Mouse (Mus musculus) ES-Bruce4 (cell line): ENCODE results near the gene AC161166.1. TPM values are rescaled to one million over a fixed set of nuclear protein-coding genes. Genes with fewer than 3 reads are reported as not detected.

ENCODE experiments used
- H3K27ac ChIP-seq: 2 replicates; pipeline ENCODE4 v1.5.1; 2012; ENCODE audit warnings: low read length, inconsistent platforms; ENCODE audit not compliant: insufficient read depth
- H3K27me3 ChIP-seq: 2 replicates; pipeline ENCODE4 v1.6.1; 2012; ENCODE audit warnings: mild to moderate bottlenecking, low read length, inconsistent platforms; ENCODE audit not compliant: control insufficient read depth, poor library complexity, insufficient read depth, severe bottlenecking
- H3K36me3 ChIP-seq: 2 replicates; pipeline ENCODE4 v1.6.1; 2012; ENCODE audit warnings: inconsistent platforms, mild to moderate bottlenecking, low read length, moderate library complexity; ENCODE audit not compliant: control insufficient read depth, poor library complexity, insufficient read depth, severe bottlenecking
- H3K4me1 ChIP-seq: one replicate; pipeline ENCODE4 v1.8.1; 2011; ENCODE audit warnings: low read length; ENCODE audit not compliant: control insufficient read depth, insufficient read depth
- H3K4me3 ChIP-seq: 2 replicates; pipeline ENCODE4 v1.5.1; 2011; ENCODE audit warnings: low read depth, mild to moderate bottlenecking, low read length
- H3K9ac ChIP-seq: 2 replicates; pipeline ENCODE4 v1.6.1; 2012; ENCODE audit warnings: low read depth, mild to moderate bottlenecking, inconsistent platforms; ENCODE audit not compliant: poor library complexity, severe bottlenecking
- H3K9me3 ChIP-seq: replicated peaks from 2 replicates; pipeline ENCODE4 v1.6.1; 2012; ENCODE audit warnings: mild to moderate bottlenecking, low read length, inconsistent platforms; ENCODE audit not compliant: control insufficient read depth, poor library complexity, insufficient read depth, severe bottlenecking
- CTCF ChIP-seq: IDR thresholded peaks from one replicate; pipeline ENCODE4 v1.8.1; 2011; ENCODE audit warnings: low read depth, low read length
- EP300 ChIP-seq: IDR thresholded peaks from 2 replicates; pipeline ENCODE4 v1.6.1; 2011; ENCODE audit warnings: low read depth, low read length; ENCODE audit not compliant: insufficient read depth
- POLR2A ChIP-seq: IDR thresholded peaks from one replicate; pipeline ENCODE4 v1.8.1; 2011; ENCODE audit warnings: low read length; ENCODE audit not compliant: insufficient read depth
- polyA plus RNA-seq: library from polyadenylated mRNA; stranded (reverse); fragments of >200 nt; gene quantifications from 2 replicates; pipeline ENCODE4 v1.2.4, GENCODE M21; 2011; ENCODE audit warnings: low read depth; ENCODE audit not compliant: missing spikeins, insufficient read depth, insufficient read length

AC161166.1 gene
- polyA plus RNA-seq, 1 experiment = not detected

DNA sequence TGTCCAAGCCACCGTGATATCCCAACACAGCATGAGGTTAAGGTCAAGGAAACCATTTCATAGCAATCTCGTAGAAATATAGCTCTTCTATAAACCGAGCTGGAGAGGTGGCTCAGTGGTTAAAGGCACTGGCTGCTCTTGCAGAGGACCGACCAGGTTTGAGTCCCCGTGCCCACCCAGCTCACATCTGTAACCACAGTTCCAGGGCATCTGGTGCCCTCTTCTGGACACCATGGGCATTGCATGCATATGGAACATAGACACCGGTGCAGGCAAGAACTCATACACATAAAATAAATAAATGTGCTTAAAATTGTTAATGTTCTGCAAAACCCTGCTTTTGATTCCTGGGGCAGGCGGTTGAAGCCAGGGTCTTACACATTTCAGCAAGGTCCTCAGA lies 39.3 kb downstream of the AC161166.1 start:
- no peak overlapping the region for H3K4me3 ChIP-seq
- TF ChIP-seq EP300 (no peak), CTCF (peak; percentile 84), POLR2A (no peak)

DNA sequence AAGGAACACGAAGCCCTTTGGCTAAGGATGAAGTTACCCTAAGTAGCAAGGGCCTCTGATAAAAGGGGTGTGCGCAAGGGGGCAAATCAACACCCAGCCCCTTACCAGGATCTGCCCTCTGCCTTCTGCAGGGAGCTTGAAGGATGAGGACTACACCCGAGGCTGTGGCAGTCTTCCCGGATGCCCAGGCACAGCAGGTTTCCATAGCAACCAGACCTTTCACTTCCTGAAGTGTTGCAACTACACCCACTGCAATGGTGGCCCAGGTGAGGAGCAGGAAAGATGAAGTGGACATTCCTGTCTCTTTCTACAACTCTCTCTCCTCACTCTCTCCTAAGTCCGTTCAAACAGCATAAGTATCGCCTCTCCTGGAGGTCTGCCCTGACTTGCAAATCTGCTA lies 39.8 kb downstream of the AC161166.1 start:
- Histone ChIP-seq H3K27me3 (no peaks in the 10 kb centered on the region), H3K27ac (no peak overlapping the region), H3K36me3 (peaks cover 12% of the 10 kb centered on the region), H3K4me3 (no peak overlapping the region), H3K9ac (no peak overlapping the region), H3K9me3 (no peaks in the 10 kb centered on the region), H3K4me1 (no peaks in the 10 kb centered on the region)
- no peak for TF ChIP-seq CTCF
- TF ChIP-seq EP300 = no peak
- TF ChIP-seq POLR2A = no peak

More for the DNA sequence above, 39.3 kb downstream of the AC161166.1 start:
- no peaks in the 10 kb centered on the region for H3K9me3 ChIP-seq
- H3K27me3 ChIP-seq = no peaks in the 10 kb centered on the region
- H3K9ac ChIP-seq = no peak overlapping the region
- no peaks in the 10 kb centered on the region for H3K4me1 ChIP-seq
- no peak overlapping the region for H3K27ac ChIP-seq
- peaks cover 10% of the 10 kb centered on the region for H3K36me3 ChIP-seq

DNA sequence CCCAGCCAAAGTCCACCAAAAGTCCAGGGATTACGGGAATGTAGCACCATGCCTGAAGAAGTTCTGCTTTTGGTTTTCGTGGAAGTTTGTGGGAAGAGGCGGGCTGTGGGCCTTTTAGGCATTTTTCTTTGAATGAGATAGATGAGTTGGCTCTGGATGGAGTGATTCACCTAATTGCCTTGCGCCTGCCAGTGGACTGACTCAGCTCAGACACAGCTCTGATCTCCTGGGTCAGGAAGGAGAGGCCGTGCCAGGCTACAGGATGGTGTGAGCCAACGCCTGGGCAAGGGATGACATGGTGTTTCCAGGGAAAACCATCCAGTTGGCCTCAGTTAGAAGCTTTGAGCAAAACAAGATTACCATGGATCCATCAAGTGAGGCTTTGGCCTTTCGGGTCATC lies 41.9 kb downstream of the AC161166.1 start:
- H3K9me3 ChIP-seq = no peaks in the 10 kb centered on the region
- H3K27me3 ChIP-seq = no peaks in the 10 kb centered on the region
- H3K4me1 ChIP-seq = peaks cover 2% of the 10 kb centered on the region
- no peak overlapping the region for H3K4me3 ChIP-seq
- TF ChIP-seq POLR2A (no peak), CTCF (no peak), EP300 (no peak)
- H3K9ac ChIP-seq = no peak overlapping the region
- H3K27ac ChIP-seq = no peak overlapping the region
- H3K36me3 ChIP-seq = peaks cover 20% of the 10 kb centered on the region

DNA sequence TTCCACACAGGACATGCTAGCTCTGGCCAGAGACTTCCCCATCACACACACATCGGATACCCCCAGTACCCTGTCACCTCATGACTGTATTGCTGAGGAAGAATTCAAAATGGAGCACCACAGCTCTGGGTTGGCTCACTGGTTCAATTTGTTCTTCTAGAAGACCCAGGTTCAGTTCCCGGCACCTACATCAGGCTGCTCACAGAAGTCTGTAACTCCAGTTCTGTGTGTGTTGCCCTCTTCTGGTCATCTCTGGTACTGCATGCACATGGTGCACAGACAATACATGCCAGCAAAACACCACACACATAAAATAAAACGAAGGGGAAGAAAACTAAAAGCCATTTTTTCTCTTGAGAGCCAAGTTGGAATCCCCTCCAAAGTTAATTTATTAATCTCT lies 43.1 kb downstream of the AC161166.1 start:
- no peak overlapping the region for H3K9ac ChIP-seq
- TF ChIP-seq POLR2A (no peak), EP300 (no peak), CTCF (peak; percentile 45)
- no peak overlapping the region for H3K27ac ChIP-seq
- no peak overlapping the region for H3K4me3 ChIP-seq
- H3K4me1 ChIP-seq = peaks cover 2% of the 10 kb centered on the region
- H3K9me3 ChIP-seq = no peaks in the 10 kb centered on the region
- peaks cover 18% of the 10 kb centered on the region for H3K36me3 ChIP-seq
- H3K27me3 ChIP-seq = no peaks in the 10 kb centered on the region

DNA sequence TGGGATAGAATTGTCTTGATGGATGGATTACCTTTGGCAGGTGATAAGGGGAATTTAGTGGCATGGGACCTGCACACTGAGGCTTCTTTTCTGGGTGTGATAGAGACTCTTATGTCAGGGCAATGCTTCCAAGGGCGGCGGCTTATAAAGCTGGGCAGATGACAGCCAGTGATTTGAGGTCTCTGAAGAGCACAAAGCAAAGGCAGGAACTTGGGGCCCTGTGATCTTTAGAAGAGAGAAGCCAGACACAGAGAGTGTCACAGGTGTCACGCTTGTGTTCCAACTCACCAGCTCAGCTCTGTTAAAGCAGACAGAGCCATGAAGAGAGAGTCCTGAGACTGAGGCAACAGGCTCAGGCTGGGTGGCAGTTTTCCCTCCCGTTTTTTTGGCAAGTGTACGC lies 44.4 kb downstream of the AC161166.1 start:
- H3K36me3 ChIP-seq = peaks cover 18% of the 10 kb centered on the region
- no peak for TF ChIP-seq CTCF
- TF ChIP-seq POLR2A = no peak
- TF ChIP-seq EP300 = no peak

DNA sequence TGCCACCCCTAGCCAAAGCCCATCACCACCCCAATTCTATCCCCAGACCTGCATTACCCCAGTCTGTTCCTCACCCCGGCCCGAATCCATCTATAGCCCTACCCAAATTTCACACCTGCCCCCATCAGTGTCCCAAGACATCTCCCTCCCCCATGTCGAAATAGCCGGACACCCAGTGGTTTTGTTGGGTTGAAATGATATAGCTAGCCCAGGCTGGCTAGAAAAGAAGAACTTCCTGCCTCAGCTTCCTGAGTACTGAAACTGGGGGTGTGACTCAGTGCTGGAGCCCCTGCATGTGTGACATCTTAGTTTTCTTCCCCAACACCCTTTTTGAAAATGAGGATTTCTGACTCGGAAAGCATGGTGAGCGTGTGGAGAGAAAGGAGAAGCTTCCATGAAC lies 45.4 kb downstream of the AC161166.1 start:
- TF ChIP-seq EP300 = no peak
- TF ChIP-seq POLR2A = no peak
- TF ChIP-seq CTCF = no peak
- Histone ChIP-seq H3K4me3 (no peak overlapping the region), H3K9ac (no peak overlapping the region), H3K27ac (no peak overlapping the region), H3K4me1 (peaks cover 2% of the 10 kb centered on the region), H3K9me3 (no peaks in the 10 kb centered on the region), H3K36me3 (peaks cover 18% of the 10 kb centered on the region), H3K27me3 (no peaks in the 10 kb centered on the region)

More for the DNA sequence above, 44.4 kb downstream of the AC161166.1 start:
- no peak overlapping the region for H3K9ac ChIP-seq
- no peaks in the 10 kb centered on the region for H3K27me3 ChIP-seq
- no peaks in the 10 kb centered on the region for H3K9me3 ChIP-seq
- no peak overlapping the region for H3K4me3 ChIP-seq
- no peak overlapping the region for H3K27ac ChIP-seq
- peaks cover 2% of the 10 kb centered on the region for H3K4me1 ChIP-seq
